Mouse (Mus musculus) c-Kit-positive CD71-positive TER-119-negative erythroid progenitor cells, embryonic 14.5 days (primary cell): Measurements from ENCODE around the gene Rnf38.
A peak's percentile ranks its signal among the peaks of the same experiment; 100 is the strongest.

ENCODE experiments used
- DNase-seq: peaks from one replicate; pipeline ENCODE4 v3.0.0-alpha.2; 2013; ENCODE audit warnings: low read depth

Gene Rnf38

GRCm38 (mm10) chr4:44233713-44234003 is at the start of gene Rnf38:
Gene Rnf38, minus strand, starts transcription at chr4:44233789.
- no peak for DNase-seq

- no peak for DNase-seq
Observed at GRCm38 (mm10) chr4:44281597-44282265, 48.1 kb upstream of the Rnf38 start.

GRCm38 (mm10) chr4:44271134-44271533 is 37.5 kb upstream of the Rnf38 start:
- DNase-seq, result no peak

GRCm38 (mm10) chr4:44269376-44269817 is 35.8 kb upstream of the Rnf38 start:
- DNase-seq, result no peak

GRCm38 (mm10) chr4:44267437-44267836 is 33.8 kb upstream of the Rnf38 start:
- DNase-seq, result no peak

- no peak for DNase-seq
Observed at GRCm38 (mm10) chr4:44265500-44265899, 31.9 kb upstream of the Rnf38 start.

GRCm38 (mm10) chr4:44260244-44260643 is 26.7 kb upstream of the Rnf38 start:
- DNase-seq, result peak; percentile 63

- DNase-seq, result no peak
Observed at GRCm38 (mm10) chr4:44259126-44259525, 25.5 kb upstream of the Rnf38 start.

- no peak for DNase-seq
Observed at GRCm38 (mm10) chr4:44254579-44254978, 21.0 kb upstream of the Rnf38 start.

- no peak for DNase-seq
Observed at GRCm38 (mm10) chr4:44253191-44253590, 19.6 kb upstream of the Rnf38 start.

- no peak for DNase-seq
Observed at GRCm38 (mm10) chr4:44251966-44252916, 18.7 kb upstream of the Rnf38 start.

- no peak for DNase-seq
Observed at GRCm38 (mm10) chr4:44251521-44251920, 17.9 kb upstream of the Rnf38 start.

- no peak for DNase-seq
Observed at GRCm38 (mm10) chr4:44249705-44250104, 16.1 kb upstream of the Rnf38 start.

GRCm38 (mm10) chr4:44247051-44247939 is 13.7 kb upstream of the Rnf38 start:
- no peak for DNase-seq

- no peak for DNase-seq
Observed at GRCm38 (mm10) chr4:44246285-44246684, 12.7 kb upstream of the Rnf38 start.

- no peak for DNase-seq
Observed at GRCm38 (mm10) chr4:44241638-44242037, 8.0 kb upstream of the Rnf38 start.

GRCm38 (mm10) chr4:44235946-44236345 is 2.4 kb upstream of the Rnf38 start:
- DNase-seq, result no peak

GRCm38 (mm10) chr4:44234004-44234866 is 646 bp upstream of the Rnf38 start:
- DNase-seq, result peak; percentile 77

- no peak for DNase-seq
Observed at GRCm38 (mm10) chr4:44232771-44233712, 547 bp downstream of the Rnf38 start.

- no peak for DNase-seq
Observed at GRCm38 (mm10) chr4:44225128-44225527, 8.5 kb downstream of the Rnf38 start.
